Mouse (Mus musculus): ENCODE measurements around the gene Pabpc4l. TPM values are rescaled to one million over a fixed set of nuclear protein-coding genes. Genes with fewer than 3 reads are reported as not detected.
"Not testable (repeated sequence)": the region's sequence is repeated elsewhere in the genome, so short reads cannot be mapped to it uniquely, and the experiment has no call there.

The Pabpc4l gene
- polyA plus RNA-seq (2017; shearing (Covaris generic)), result not detected

GRCm38 (mm10) chr3:46447481-46448265 lies at the start of gene Pabpc4l:
Pabpc4l (minus strand) TSS chr3:46448219.
- no peak for ATAC-seq

GRCm38 (mm10) chr3:46490989-46491259 lies 42.9 kb upstream of the Pabpc4l start:
- ATAC-seq, result no peak

GRCm38 (mm10) chr3:46490132-46490988 lies 42.3 kb upstream of the Pabpc4l start:
- ATAC-seq, result no peak

GRCm38 (mm10) chr3:46486091-46486490 lies 38.1 kb upstream of the Pabpc4l start:
- ATAC-seq, result not testable (repeated sequence)

- no peak for ATAC-seq
These were observed 180 bp upstream of the Pabpc4l start for GRCm38 (mm10) chr3:46448266-46448532.

GRCm38 (mm10) chr3:46431416-46431815 lies 16.6 kb downstream of the Pabpc4l start:
- no peak for ATAC-seq

All from activated CD4-positive, CD25-positive, alpha-beta regulatory T cell, adult 4 months (primary cell).